Mouse (Mus musculus): ENCODE results near the gene Epb41. TPM values are rescaled to one million over a fixed set of nuclear protein-coding genes. Genes with fewer than 3 reads are reported as not detected.

Gene Epb41
- total and polyA plus RNA-seq, 2 experiments from 2014 or later, result 29.4 to 77.1 TPM

DNA sequence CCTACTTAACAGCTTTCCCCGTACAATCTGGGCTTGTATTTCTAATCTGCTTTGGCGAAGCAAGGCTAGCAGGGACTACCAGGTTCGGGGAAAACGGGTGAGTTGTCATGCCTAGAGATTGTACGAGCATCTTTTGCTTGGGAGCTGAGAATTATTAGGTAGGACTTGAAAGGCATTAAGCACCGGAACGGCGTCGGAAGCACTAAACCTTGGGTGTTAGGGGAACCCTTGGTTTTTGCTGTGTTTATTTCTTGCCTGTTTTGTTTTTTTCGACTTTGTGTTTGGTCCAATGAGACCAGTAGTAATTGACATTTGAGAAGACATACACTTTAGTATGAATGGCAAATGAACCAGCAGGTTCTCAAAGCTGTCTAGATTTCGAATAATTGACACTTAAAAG is 200.6 kb downstream of the Epb41 start:
- WGBS, result 2% methylated on average over 11 of the region's 11 CpGs
- DNase-seq (ENCODE audit: low spot score) (no peak), ATAC-seq (ENCODE audit: low FRiP score) (no peak)

DNA sequence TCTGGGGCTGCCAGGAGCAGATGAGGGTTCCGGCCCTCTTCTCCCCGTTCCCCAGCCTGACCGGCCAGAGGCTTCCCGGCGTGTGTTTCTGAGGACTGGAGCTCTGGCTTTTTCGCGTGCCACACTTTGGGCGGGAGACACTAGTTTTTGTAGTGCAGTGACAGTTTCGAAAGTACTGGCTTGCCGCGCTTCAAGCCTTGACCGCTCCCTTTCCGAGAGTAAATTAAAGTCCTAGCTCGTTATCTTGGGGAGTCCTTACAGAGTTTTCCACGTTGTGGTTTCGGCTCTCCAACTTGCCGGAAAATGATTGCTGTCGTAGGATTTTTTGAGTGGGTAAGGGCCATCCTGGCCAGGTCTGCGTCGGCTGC is 201.0 kb downstream of the Epb41 start:
- no peaks in the 10 kb centered on the region for H3K36me3 ChIP-seq (ENCODE audit: insufficient read depth, low read length)
- peak overlapping the region; percentile 92 for H3K4me2 ChIP-seq (ENCODE audit: low read depth, low read length, poor library complexity, severe bottlenecking)
- no peak for DNase-seq (ENCODE audit: low spot score)
- no peaks in the 10 kb centered on the region for H3K9me3 ChIP-seq (ENCODE audit: low read length)
- WGBS, result 0% methylated on average over 20 of the region's 20 CpGs
- H3K4me3 ChIP-seq (ENCODE audit: low read depth, low read length), result peak overlapping the region; percentile 99
- TF ChIP-seq CTCF (IDR thresholded peaks at IDR 0.05), result no peak
- peak overlapping the region; percentile 100 for H3K27ac ChIP-seq (ENCODE audit: low read depth, low read length)
- no peak for ATAC-seq (ENCODE audit: low FRiP score)
- no peaks in the 10 kb centered on the region for H3K27me3 ChIP-seq (ENCODE audit: insufficient read depth, low read length)
- H3K9ac ChIP-seq (replicated peaks; ENCODE audit: low read length, poor library complexity, severe bottlenecking), result peak overlapping the region; percentile 100
- 0 out of 2 replicates have a peak, but pooled peaks cover 6% of the 10 kb centered on the region for H3K4me1 ChIP-seq (ENCODE audit: insufficient read depth, low read length)

More for the DNA sequence above, 200.6 kb downstream of the Epb41 start:
- Histone ChIP-seq H3K9ac (replicated peaks; ENCODE audit: low read length, poor library complexity, severe bottlenecking) (peak overlapping the region; percentile 100), H3K36me3 (ENCODE audit: insufficient read depth, low read length) (no peaks in the 10 kb centered on the region), H3K27ac (ENCODE audit: low read depth, low read length) (no peak overlapping the region), H3K9me3 (ENCODE audit: low read length) (no peaks in the 10 kb centered on the region), H3K4me2 (ENCODE audit: low read depth, low read length, poor library complexity, severe bottlenecking) (peak overlapping the region; percentile 92), H3K4me1 (ENCODE audit: insufficient read depth, low read length) (0 out of 2 replicates have a peak, but pooled peaks cover 6% of the 10 kb centered on the region), H3K27me3 (ENCODE audit: insufficient read depth, low read length) (no peaks in the 10 kb centered on the region), H3K4me3 (ENCODE audit: low read depth, low read length) (peak overlapping the region; percentile 99)
- TF ChIP-seq CTCF (IDR thresholded peaks at IDR 0.05), result no peak

Small RNAs within 50 kb of the gene (microRNA-seq; reads per million reads assigned to microRNA genes)
- gene Gm27445 (ENCODE audit: borderline number of aligned reads), result not detected

Other genes starting within 250 kb of the Epb41 start
- gene Ptpru, start 237.0 kb downstream of the Epb41 start, total RNA-seq (2014; rRNA removed), result 34.2 and 37.0 TPM in 2 replicates
- 22.2 and 22.8 TPM in 2 replicates for gene Ptpru, start 237.0 kb downstream of the Epb41 start, polyA plus RNA-seq (2015; fragmentation: Nextera tagmentation; extraction: Ambion mirVana)
- gene Mecr, start 231.9 kb downstream of the Epb41 start, total RNA-seq (2014; rRNA removed), result 24.5 and 28.7 TPM in 2 replicates
- 30.4 and 31.7 TPM in 2 replicates for gene Mecr, start 231.9 kb downstream of the Epb41 start, polyA plus RNA-seq (2015; fragmentation: Nextera tagmentation; extraction: Ambion mirVana)
- 29.3 and 30.2 TPM in 2 replicates for gene Srsf4, start 201.7 kb downstream of the Epb41 start, total RNA-seq (2014; rRNA removed)
- 82.6 and 86.2 TPM in 2 replicates for gene Srsf4, start 201.7 kb downstream of the Epb41 start, polyA plus RNA-seq (2015; fragmentation: Nextera tagmentation; extraction: Ambion mirVana)
- 1.0 and 4.3 TPM in 2 replicates for gene Tmem200b, start 153.6 kb downstream of the Epb41 start, total RNA-seq (2014; rRNA removed)
- gene Tmem200b, start 153.6 kb downstream of the Epb41 start, polyA plus RNA-seq (2015; fragmentation: Nextera tagmentation; extraction: Ambion mirVana), result 0.22 and 0.28 TPM in 2 replicates
- 0.05 TPM in 1 of 2 replicates, not detected in the other for gene Gm10300, start 624 bp downstream of the Epb41 start, total RNA-seq (2014; rRNA removed)
- 0.06 TPM in 1 of 2 replicates, not detected in the other for gene Gm10300, start 624 bp downstream of the Epb41 start, polyA plus RNA-seq (2015; fragmentation: Nextera tagmentation; extraction: Ambion mirVana)
- gene Oprd1, start 69.2 kb upstream of the Epb41 start, total RNA-seq (2014; rRNA removed), result 2.2 and 2.6 TPM in 2 replicates
- gene Oprd1, start 69.2 kb upstream of the Epb41 start, polyA plus RNA-seq (2015; fragmentation: Nextera tagmentation; extraction: Ambion mirVana), result 0.65 and 0.79 TPM in 2 replicates
- gene Ythdf2, start 137.0 kb upstream of the Epb41 start, total RNA-seq (2014; rRNA removed), result 53.5 and 62.7 TPM in 2 replicates
- 96.7 and 117 TPM in 2 replicates for gene Ythdf2, start 137.0 kb upstream of the Epb41 start, polyA plus RNA-seq (2015; fragmentation: Nextera tagmentation; extraction: Ambion mirVana)
- 10.6 and 21.0 TPM in 2 replicates for gene Gmeb1, start 186.3 kb upstream of the Epb41 start, total RNA-seq (2014; rRNA removed)
- 28.8 and 30.5 TPM in 2 replicates for gene Gmeb1, start 186.3 kb upstream of the Epb41 start, polyA plus RNA-seq (2015; fragmentation: Nextera tagmentation; extraction: Ambion mirVana)
- 9.0 and 19.8 TPM in 2 replicates for gene Taf12, start 199.1 kb upstream of the Epb41 start, total RNA-seq (2014; rRNA removed)
- gene Taf12, start 199.1 kb upstream of the Epb41 start, polyA plus RNA-seq (2015; fragmentation: Nextera tagmentation; extraction: Ambion mirVana), result 30.3 and 33.1 TPM in 2 replicates
- gene Rab42, start 228.1 kb upstream of the Epb41 start, total RNA-seq (2014; rRNA removed), result 0.38 and 3.3 TPM in 2 replicates
- 4.2 and 4.3 TPM in 2 replicates for gene Rab42, start 228.1 kb upstream of the Epb41 start, polyA plus RNA-seq (2015; fragmentation: Nextera tagmentation; extraction: Ambion mirVana)